Mouse (Mus musculus) liver, postnatal 0 days (tissue): ENCODE measurements at regions not wholly inside any gene's neighbourhood (a gene's known extent, or its start where the extent isn't known, plus 50 kb on each side); places are given as distances from the start of the nearest gene placed in this dataset.

ENCODE experiments used
- CTCF ChIP-seq: sonication (generic); IDR thresholded peaks from 2 replicates; pipeline ENCODE4 v1.5.1; 2016; ENCODE audit warnings: antibody characterized with exemption, low read depth
- EP300 ChIP-seq: IDR thresholded peaks from 2 replicates; pipeline ENCODE4 v1.6.1; 2016; ENCODE audit warnings: antibody characterized with exemption, low read depth, mild to moderate bottlenecking

GRCm38 (mm10) chr9:47401511-47401910 lies 128.5 kb upstream of the Cadm1 start:
- TF ChIP-seq CTCF (no peak), EP300 (no peak)
